Mouse (Mus musculus) embryonic facial prominence, embryonic 14.5 days (tissue): ENCODE results near the gene Atp6ap1l. TPM values are rescaled to one million over a fixed set of nuclear protein-coding genes. Genes with fewer than 3 reads are reported as not detected.
A peak's percentile ranks its signal among the peaks of the same experiment; 100 is the strongest.
"Not testable (repeated sequence)": the region's sequence is repeated elsewhere in the genome, so short reads cannot be mapped to it uniquely, and the experiment has no call there.

Experiments
- ATAC-seq: fragments of 200-750 bp; cut with Nextera tagmentation; 2 replicates; pipeline ENCODE4 v1.8.0; 2017; ENCODE audit warnings: low read depth, moderate number of reproducible peaks, moderate TSS enrichment
- DNase-seq: peaks from one replicate; pipeline ENCODE4 v3.0.0-alpha.2; 2015; ENCODE audit warnings: low spot score
- H3K27ac ChIP-seq: fragments of 300-500 bp; sonication (generic); replicated peaks from 2 replicates; pipeline ENCODE4 v1.5.1; 2014; ENCODE audit warnings: low read depth, mild to moderate bottlenecking, low read length, moderate library complexity
- H3K27me3 ChIP-seq: fragments of 300-500 bp; sonication (generic); replicated peaks from 2 replicates; pipeline ENCODE4 v1.6.1; 2014; ENCODE audit warnings: low read length; ENCODE audit not compliant: control insufficient read depth, insufficient read depth
- H3K36me3 ChIP-seq: fragments of 300-500 bp; sonication (generic); 2 replicates; pipeline ENCODE4 v1.6.1; 2014; ENCODE audit warnings: low read length, mixed read lengths; ENCODE audit not compliant: control insufficient read depth, insufficient read depth
- H3K4me1 ChIP-seq: fragments of 300-500 bp; sonication (generic); 2 replicates; pipeline ENCODE4 v1.6.1; 2014; ENCODE audit warnings: antibody characterized with exemption, low read length; ENCODE audit not compliant: control insufficient read depth, insufficient read depth
- H3K4me2 ChIP-seq: fragments of 300-500 bp; sonication (generic); 2 replicates; pipeline ENCODE4 v1.6.1; 2014; ENCODE audit warnings: low read depth, mild to moderate bottlenecking, low read length, moderate library complexity, mixed read lengths
- H3K4me3 ChIP-seq: fragments of 300-500 bp; sonication (generic); 2 replicates; pipeline ENCODE4 v1.5.1; 2014; ENCODE audit warnings: low read depth, mild to moderate bottlenecking, low read length
- H3K9ac ChIP-seq: fragments of 300-500 bp; sonication (generic); 2 replicates; pipeline ENCODE4 v1.6.1; 2014; ENCODE audit warnings: low read depth, mild to moderate bottlenecking, low read length, moderate library complexity, mixed read lengths
- H3K9me3 ChIP-seq: fragments of 300-500 bp; sonication (generic); 2 replicates; pipeline ENCODE4 v1.6.1; 2016; ENCODE audit warnings: low read length; ENCODE audit not compliant: control insufficient read depth
- WGBS: fragments of 180-500 bp; shearing (Covaris S2); extraction: QIAGEN DNeasy Blood & Tissue Kit; methylation state at CpG from one replicate; pipeline ENCODE4 v1.1.7; 2014; 5-methylcytosine and 5-hydroxymethylcytosine counted together
- polyA plus RNA-seq: library from polyadenylated mRNA; unstranded; fragments of >200 nt; fragmentation: Nextera tagmentation; extraction: Ambion mirVana; gene quantifications from 2 replicates; pipeline ENCODE4 v1.2.1, GENCODE M21; 2014

Gene Atp6ap1l
- 0.75 and 0.90 TPM in 2 replicates for polyA plus RNA-seq

DNA sequence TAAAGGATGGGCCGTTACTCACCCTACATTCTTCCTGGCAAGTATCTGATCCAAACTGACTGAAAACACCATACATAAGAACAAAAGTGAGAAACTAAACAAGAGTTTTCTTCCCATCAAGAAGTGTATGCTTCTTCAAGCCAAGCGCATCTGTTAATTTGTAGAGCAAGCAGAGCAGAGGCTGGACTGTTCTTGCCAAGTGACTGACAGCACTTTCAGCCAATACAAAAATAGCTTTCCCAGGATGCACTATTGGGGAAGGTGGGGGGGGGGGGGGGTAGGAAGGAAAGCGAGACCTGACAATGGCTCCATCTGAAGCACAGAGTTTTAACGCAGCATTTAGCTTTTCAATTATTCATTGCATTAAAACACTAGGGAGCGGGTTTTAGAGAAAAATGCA is at the start of gene Atp6ap1l:
Gene Atp6ap1l, minus strand, starts transcription at position 180 of the 400 bp plus-strand sequence.
- H3K4me1 ChIP-seq = no peaks in the 10 kb centered on the region
- ATAC-seq = no peak
- 88% methylated on average over 5 of the region's 5 CpGs for WGBS
- no peak within 1 kb of the TSS for H3K27ac ChIP-seq
- H3K9me3 ChIP-seq = no peaks in the 10 kb centered on the region
- DNase-seq = no peak
- H3K27me3 ChIP-seq = no peaks in the 10 kb centered on the region
- H3K9ac ChIP-seq = no peak within 1 kb of the TSS
- no peak within 1 kb of the TSS for H3K4me3 ChIP-seq
- no peaks in the 10 kb centered on the region for H3K36me3 ChIP-seq
- H3K4me2 ChIP-seq = no peak within 1 kb of the TSS

DNA sequence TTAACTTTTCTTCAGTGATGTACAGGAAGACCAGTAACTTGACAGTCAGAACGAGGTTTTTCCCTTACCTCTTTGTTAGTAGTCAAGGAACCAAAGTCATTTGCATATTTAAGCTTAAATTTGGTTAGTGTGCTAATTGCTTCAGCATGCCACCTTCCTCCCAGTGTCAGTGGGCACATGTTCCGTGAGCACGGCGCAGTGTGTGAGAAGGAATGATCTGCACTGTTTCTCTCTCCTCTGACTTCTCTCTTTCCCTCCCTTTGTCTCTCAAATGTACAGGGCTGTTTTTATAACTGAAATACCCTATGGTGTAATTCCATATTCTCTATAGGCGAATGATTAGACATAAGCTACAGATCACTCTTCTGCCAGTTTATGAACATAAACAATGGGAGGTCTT is 34.4 kb upstream of the Atp6ap1l start:
- Histone ChIP-seq H3K27ac (no peak overlapping the region), H3K4me3 (no peak overlapping the region), H3K36me3 (no peaks in the 10 kb centered on the region), H3K4me2 (no peak overlapping the region), H3K9me3 (no peaks in the 10 kb centered on the region), H3K27me3 (no peaks in the 10 kb centered on the region), H3K4me1 (no peaks in the 10 kb centered on the region), H3K9ac (no peak overlapping the region)
- no peak for ATAC-seq
- 70% methylated on average over 5 of the region's 5 CpGs for WGBS
- no peak for DNase-seq

DNA sequence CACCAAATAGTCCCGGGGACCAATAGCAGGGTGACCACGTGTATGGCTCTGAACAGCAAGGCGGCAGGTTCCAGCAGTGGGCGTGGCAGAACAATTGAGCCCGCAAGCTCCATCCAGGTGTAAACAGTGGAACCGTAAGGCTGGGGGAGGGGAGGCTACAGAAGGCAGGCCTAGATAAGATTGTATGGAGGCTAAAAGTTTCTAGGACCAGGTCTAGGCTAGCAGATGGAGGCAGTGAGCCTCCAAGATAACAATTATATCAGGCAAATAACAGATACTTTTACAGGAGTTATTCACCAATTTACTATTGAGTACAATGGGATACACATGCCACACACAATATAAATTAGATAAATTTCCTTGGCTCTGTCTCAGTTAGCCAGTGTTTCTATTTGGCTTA is 34.0 kb upstream of the Atp6ap1l start:
- no peaks in the 10 kb centered on the region for H3K27me3 ChIP-seq
- no peaks in the 10 kb centered on the region for H3K4me1 ChIP-seq
- no peak overlapping the region for H3K9ac ChIP-seq
- no peak for DNase-seq
- 66% methylated on average over 6 of the region's 6 CpGs for WGBS
- H3K4me2 ChIP-seq = no peak overlapping the region
- no peak for ATAC-seq
- H3K9me3 ChIP-seq = no peaks in the 10 kb centered on the region
- no peaks in the 10 kb centered on the region for H3K36me3 ChIP-seq
- H3K4me3 ChIP-seq = no peak overlapping the region
- H3K27ac ChIP-seq = no peak overlapping the region

DNA sequence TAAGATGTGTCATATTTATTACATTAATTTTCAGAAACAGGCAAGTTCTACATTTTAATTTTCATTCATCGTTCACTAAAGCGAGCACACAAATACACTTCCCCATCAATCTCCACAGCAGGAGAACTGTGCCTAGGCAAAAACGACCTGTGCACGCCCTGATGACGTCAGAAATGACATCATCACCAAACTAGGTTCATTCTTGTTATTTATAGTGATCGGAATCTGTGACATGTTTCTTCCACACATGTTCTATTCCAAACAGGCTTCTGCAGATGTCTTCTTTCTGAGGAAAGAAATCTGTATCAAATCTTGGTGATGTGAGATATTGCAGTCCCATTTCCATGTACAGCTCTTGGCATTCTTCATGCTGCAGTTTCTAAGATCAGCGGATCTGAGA is 30.7 kb upstream of the Atp6ap1l start:
- Histone ChIP-seq H3K9me3 (no peaks in the 10 kb centered on the region), H3K4me3 (no peak overlapping the region), H3K27ac (no peak overlapping the region), H3K4me1 (no peaks in the 10 kb centered on the region), H3K4me2 (no peak overlapping the region), H3K9ac (no peak overlapping the region), H3K36me3 (no peaks in the 10 kb centered on the region), H3K27me3 (no peaks in the 10 kb centered on the region)
- WGBS = 84% methylated on average over 7 of the region's 7 CpGs
- DNase-seq = no peak
- ATAC-seq = no peak

GRCm38 (mm10) chr13:90933256-90933655 is 28.1 kb upstream of the Atp6ap1l start:
- Histone ChIP-seq H3K9ac (no peak overlapping the region), H3K4me3 (no peak overlapping the region), H3K27me3 (no peaks in the 10 kb centered on the region), H3K4me1 (no peaks in the 10 kb centered on the region), H3K9me3 (no peaks in the 10 kb centered on the region), H3K27ac (no peak overlapping the region), H3K36me3 (0 out of 2 replicates have a peak, but pooled peaks cover 5% of the 10 kb centered on the region), H3K4me2 (no peak overlapping the region)
- DNase-seq = no peak
- 74% methylated on average over 3 of the region's 3 CpGs for WGBS
- ATAC-seq = no peak

DNA sequence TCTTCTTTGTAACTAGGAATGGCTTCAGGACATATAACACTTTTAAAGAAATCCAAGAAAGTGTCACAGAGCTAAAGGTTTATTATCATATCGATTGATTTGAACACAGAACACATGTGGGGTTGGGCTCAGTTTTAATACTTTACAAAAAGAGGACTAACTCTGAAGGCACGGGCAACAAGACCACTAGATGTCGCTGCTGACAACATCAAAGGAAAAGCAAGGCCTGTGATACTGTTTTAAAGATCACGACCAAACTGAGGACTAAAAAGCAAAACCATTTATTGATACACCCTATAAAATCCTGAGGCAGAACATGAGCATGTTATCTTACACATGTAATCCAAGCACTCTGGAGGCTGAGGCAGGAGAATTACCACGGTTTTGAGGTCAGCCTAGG is 24.7 kb upstream of the Atp6ap1l start:
- 19% methylated on average over 5 of the region's 5 CpGs for WGBS
- peak; percentile 42; the same call in 1 of the 2 replicates for ATAC-seq
- DNase-seq = peak; percentile 76

GRCm38 (mm10) chr13:90928266-90928665 is 23.1 kb upstream of the Atp6ap1l start:
- WGBS = 97% methylated on average over 7 of the region's 10 CpGs
- not testable (repeated sequence) for DNase-seq, H3K9me3 ChIP-seq, ATAC-seq, H3K4me1 ChIP-seq, H3K9ac ChIP-seq, H3K27ac ChIP-seq, H3K4me3 ChIP-seq, H3K4me2 ChIP-seq, H3K27me3 ChIP-seq
- H3K36me3 ChIP-seq = peaks cover 41% of the 10 kb centered on the region

More for the DNA sequence above, 24.7 kb upstream of the Atp6ap1l start:
- Histone ChIP-seq H3K27ac (no peak overlapping the region), H3K4me2 (no peak overlapping the region), H3K27me3 (no peaks in the 10 kb centered on the region), H3K36me3 (peaks cover 38% of the 10 kb centered on the region), H3K9me3 (no peaks in the 10 kb centered on the region), H3K4me1 (no peaks in the 10 kb centered on the region), H3K9ac (no peak overlapping the region), H3K4me3 (no peak overlapping the region)

DNA sequence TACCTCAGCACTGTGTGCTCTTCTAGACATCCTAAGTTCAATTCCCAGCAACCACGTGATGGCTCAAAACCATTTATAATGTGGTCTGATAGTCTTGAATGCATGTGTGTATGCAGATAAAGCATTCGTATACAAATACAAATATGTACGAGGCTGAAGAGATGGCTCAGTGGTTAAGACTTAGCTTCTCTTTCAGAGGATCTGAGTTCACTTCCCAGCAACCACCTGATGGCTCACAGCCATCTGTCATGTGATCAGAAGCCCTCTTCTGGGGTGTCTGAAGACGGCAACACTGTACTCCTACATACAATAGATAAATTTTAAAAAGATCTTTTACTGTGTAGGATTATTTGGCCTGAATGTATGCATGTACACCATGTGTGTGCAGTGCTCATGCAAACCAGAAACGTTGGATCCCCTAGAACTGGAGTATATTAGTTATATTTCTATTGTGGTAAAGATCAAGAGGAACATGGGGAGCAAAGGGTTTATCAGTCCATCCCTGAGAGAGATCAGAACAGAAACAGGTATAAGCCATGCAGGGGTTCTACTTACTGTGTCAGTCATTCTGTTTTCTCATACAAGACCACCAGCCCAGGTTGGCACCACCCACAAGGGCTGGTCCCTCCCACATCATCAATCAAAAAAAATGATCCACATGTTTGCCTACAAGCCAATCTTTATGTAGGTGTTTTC is 21.9 kb upstream of the Atp6ap1l start:
- ATAC-seq (no peak), DNase-seq (no peak)
- peaks cover 41% of the 10 kb centered on the region for H3K36me3 ChIP-seq
- no peaks in the 10 kb centered on the region for H3K27me3 ChIP-seq
- no peak overlapping the region for H3K4me2 ChIP-seq
- H3K27ac ChIP-seq = no peak overlapping the region
- no peaks in the 10 kb centered on the region for H3K4me1 ChIP-seq
- H3K4me3 ChIP-seq = no peak overlapping the region
- H3K9me3 ChIP-seq = no peaks in the 10 kb centered on the region
- no peak overlapping the region for H3K9ac ChIP-seq
- 80% methylated on average over 5 of the region's 5 CpGs for WGBS

DNA sequence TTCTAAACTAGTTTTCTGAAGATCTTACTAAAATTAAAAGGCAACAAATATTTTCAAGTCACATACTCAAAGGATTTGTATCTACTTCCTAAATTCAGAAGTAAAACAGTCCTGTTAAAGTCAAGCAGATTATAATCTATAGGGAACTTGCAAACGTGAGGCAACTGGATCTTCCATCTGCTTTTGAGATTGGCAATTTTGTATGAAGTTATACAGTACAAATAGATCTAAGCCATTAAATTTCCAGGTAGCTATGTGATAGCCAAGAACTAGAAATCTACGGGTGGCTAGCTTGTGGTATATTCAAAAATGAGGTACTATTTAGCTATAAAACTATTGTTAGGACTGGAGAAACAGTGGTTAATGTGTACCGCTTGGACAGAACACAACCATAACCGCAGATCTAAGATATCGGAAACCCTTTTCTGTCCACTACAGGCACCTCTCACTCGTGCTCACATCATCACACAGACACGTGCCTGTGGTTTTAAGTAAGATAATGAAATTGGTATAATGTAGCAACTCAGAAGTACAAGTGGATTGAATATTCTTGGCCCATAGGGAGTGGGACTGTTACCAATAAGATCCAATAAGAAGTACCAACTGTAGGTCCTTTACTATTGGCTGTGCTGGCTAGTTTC is 21.1 kb upstream of the Atp6ap1l start:
- Histone ChIP-seq H3K4me3 (no peak overlapping the region), H3K9ac (no peak overlapping the region), H3K27ac (no peak overlapping the region), H3K4me2 (no peak overlapping the region), H3K36me3 (peaks cover 41% of the 10 kb centered on the region), H3K9me3 (no peaks in the 10 kb centered on the region), H3K4me1 (no peaks in the 10 kb centered on the region), H3K27me3 (no peaks in the 10 kb centered on the region)
- no peak for DNase-seq
- 83% methylated on average over 7 of the region's 7 CpGs for WGBS
- no peak for ATAC-seq
